Mouse (Mus musculus) heart, postnatal 4 days (tissue): ENCODE data around the gene Sppl3. TPM values are rescaled to one million over a fixed set of nuclear protein-coding genes. Genes with fewer than 3 reads are reported as not detected.
A peak's percentile ranks its signal among the peaks of the same experiment; 100 is the strongest.
"Not testable (repeated sequence)": the region's sequence is repeated elsewhere in the genome, so short reads cannot be mapped to it uniquely, and the experiment has no call there.

Experiments
- DNase-seq: peaks from one replicate; pipeline ENCODE4 v3.0.0; 2021
- total RNA-seq, 2 experiments: library from RNA; stranded (reverse); gene quantifications; 2 replicates each; pipeline ENCODE4 v1.2.3; 2021

The Sppl3 gene
- total RNA-seq, 2 experiments from 2014 or later, result 52.1 to 53.3 TPM

DNA sequence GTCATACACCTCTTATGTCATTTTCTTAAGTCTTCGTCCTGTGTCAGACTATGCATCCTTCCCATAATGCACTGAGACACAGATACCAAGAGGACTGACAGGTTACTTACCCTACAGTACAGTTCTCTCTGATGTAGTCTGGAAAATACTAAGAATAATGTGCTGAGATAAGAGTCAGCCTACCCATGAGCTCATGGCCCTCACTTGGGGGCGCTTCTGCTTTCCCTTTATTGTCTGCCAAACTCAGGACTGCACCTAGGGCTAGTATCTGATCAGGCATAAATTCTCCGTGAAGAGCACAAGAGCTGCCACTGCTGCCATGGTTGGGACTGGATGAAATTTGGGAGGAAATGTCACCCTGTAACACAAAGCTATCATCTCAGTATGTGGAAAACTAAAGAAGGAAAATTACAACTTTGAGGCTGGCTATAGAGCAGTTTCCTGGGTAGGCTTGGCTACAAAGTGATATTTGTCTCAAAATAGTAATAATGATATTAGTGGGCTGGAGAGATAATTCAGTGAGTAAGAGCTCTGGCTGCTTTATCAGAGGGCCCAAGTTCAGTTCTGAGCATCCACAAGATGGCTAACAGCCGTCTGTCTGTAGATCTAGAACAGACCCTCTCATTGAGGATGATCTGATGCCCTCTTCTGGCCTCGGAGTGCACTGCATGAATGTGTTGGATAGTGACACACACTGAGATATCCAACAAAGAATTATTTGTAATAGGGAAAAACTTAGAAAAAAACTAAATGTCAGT is 65.4 kb downstream of the Sppl3 start:
- DNase-seq, result peak; percentile 82

DNA sequence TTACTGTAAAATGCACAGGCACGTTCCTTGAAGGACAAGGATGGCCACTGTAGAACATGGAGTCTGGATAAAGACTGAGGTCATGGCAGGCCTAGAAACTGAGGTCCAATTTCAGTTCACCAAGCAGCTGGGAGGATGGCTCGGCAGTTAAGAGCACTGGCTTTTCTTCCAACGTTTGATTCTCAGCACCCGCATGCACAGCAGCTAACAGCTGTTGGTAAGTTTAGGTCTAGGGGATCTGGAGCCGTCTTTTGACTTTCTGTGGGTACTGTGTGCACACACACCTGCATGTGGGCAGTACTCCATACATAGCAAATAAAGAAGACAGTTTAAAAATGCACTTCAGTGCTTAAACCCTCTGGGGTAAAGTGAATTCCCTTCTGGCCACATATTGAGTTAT is 70.7 kb downstream of the Sppl3 start:
- DNase-seq, result no peak

DNA sequence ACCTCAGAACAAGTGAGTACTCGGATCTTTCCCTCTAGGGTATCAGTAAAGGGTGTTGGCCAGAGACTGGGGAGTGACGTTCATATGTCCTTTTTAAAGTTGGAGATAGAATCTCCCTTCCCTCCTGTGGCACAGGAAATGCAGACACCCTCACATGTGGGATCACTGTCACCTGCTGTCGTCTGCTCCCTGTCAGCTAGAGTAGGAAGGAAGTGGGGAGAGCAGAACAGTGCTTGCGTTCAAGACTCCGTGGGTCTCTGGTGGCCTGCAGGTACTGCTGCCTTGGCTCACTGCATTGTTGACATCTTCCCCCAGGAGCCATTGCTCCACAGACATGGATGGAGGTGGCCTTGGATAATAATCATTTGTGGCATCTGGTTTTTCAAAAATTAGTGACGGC is 72.6 kb downstream of the Sppl3 start:
- DNase-seq, result no peak

DNA sequence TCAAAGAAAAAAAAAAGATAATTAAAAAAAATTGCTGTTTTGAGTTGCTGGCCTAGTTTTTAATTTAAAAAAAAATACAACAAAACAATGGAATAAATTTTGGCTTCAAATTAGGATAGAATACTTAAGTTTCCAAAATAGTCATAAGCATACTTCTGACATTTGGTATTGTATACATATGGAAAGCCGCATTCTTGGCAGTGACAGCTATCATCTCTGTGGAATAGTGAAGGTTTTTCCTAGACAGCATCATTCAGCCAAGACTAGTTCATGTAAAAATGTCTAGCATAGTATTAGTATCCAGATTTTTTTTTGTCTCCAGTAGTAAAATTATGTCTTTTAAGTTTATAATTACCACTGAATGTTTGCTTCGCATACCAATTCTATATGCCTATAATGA is 74.7 kb downstream of the Sppl3 start:
- DNase-seq, result no peak

DNA sequence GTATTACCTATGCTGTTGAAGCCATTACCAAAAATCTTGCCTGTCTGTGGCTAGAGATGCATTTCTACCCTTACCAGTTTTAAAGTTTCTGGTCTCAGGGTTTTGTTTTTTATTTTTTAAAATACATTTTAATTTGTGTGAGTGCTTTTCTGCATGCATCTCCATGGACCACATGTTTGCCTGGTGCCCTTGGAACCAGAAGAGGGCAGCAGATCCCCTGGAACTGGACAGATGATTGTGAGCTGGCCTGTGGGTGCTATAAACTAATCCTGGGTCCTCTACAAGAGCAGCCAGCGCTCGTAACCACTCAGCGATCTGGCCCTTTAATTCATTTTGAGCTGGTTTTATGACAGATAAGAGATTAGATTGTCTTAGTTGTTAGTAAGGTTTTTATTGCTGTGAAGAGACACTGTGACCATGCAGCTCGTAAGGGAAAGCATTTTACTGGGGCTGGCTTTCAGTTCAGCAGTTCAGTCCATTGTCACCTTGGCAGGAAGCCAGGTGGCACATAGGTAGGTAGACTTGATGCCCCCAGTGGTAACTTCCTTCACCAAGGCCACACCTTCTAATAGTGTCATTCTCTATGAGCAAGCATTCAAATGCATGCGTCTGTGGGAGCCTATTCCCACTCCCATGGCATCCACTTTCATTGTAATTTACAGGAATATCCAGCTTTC is 78.8 kb downstream of the Sppl3 start:
- no peak for DNase-seq

DNA sequence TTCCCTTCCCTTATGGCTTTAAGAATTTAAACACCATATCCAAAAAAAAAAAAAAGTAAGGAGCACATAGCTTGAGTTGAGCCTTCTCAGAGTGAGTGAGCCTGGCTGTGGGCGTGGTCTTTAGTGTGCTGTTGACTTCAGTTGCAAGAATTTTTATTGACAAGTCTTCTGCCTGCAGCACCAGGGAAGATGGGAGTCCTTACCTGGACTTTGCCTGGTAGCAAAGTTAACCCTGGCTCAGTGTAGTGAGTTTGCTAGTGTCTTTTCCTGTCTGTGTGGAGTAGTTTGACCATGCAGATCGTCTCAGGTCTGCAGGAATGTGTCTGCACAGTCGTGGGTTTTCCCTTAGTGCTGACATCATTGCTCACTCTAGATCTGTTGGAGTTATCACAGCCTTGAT is 80.1 kb downstream of the Sppl3 start:
- DNase-seq, result no peak

DNA sequence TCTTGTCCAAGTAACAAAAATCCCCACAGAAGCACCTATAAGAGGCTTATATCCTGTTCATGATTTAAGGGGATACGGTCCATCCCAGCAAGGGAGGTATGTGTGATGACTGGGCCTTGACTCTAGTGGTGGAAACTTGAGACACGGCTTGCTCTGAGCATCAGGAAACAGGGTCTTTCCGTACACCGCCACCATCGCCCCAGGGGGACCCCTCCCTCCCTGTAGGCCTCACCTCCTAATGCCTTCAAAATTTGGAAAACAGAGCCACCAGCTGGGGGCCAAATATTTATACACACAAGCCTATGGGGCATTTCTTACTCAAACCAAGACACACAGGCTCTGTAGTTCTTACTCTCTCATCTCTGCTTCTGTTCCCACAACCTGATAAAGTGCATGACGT is 80.8 kb downstream of the Sppl3 start:
- DNase-seq, result no peak

- no peak for DNase-seq
These were observed 87.3 kb downstream of the Sppl3 start, which contains the start of gene Gm10401 for GRCm38 (mm10) chr5:115098195-115098594. Gm10401 (minus strand) TSS chr5:115098295.

DNA sequence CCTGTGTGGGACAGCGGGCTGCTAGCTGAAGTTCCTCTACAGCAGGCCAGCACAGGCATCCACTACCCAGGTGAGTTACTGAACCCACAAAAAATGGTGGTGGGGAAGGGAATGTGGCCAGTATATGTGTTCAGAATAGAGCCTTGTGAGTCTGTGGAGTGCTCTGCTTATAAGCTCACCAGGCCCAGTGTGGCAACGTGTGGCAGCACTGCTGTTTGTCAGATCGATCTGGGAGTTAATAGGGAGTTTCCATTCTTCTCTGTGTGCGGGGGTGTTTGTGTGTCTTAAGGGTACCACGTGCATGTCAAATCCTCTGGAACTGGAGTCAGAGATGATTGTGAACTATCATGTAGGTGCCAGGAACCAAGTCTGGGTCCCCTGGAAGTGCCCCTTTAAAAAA is 88.6 kb downstream of the Sppl3 start:
- DNase-seq, result no peak

GRCm38 (mm10) chr5:115099991-115100390 is 89.1 kb downstream of the Sppl3 start:
- peak; percentile 40 for DNase-seq

DNA sequence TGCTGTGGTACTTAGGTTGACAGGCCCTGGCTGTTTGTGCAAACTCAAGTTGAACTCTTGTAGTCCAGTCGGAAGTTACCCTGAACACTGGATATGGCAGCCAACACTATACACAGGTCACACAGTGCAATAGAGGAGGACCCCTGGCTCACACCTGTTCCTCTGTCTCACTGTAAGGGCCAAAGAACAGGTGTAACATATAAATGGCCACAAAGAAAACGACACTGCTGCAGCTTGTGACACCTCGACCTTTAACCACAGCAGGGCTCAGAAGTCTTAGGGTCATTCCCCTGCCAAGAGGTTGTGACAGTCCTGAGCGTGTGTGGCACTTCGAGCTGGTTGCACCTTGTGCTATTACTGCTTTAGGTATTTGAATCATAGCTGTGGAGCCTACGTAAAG is 89.5 kb downstream of the Sppl3 start:
- DNase-seq, result no peak

DNA sequence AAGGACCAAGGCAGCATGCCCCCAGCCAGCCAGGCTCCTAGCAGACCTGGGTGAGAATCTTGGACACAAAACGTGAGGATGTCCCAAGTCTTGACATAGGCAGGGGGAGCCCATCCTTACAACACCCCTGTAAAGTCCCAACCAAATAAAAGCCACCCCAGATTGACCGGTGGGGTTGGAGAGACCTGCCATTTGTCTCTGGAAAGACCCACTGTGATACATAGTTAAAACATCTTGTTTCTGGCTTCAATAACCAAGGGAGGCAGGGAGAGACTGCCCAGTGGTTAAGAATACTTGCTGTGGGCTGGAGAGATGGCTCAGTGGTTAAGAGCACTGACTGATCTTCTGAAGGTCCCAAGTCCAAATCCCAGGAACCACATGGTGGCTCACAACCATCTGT is 91.3 kb downstream of the Sppl3 start:
- no peak for DNase-seq

DNA sequence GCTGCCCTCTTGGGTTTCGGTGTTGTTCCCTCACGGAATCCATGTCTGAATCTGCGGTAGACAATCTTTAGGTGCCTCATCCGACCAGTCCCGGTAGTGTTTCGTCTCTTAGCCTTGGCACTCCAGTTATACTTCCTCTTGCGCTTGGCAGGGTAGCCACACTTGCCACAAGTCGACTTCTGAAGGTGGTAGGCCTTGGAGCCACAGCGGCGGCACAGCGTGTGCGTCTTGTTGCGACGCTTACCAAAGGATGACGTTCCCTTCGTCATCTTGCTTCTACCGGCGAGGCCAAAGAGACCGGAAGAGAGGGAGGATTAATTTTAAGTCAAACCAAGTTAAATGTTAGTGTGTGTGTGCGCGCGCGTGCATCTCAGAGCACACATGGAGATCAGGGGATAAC is 92.3 kb downstream of the Sppl3 start:
- DNase-seq, result not testable (repeated sequence)

- DNase-seq, result peak; percentile 42
These were observed 100.2 kb downstream of the Sppl3 start for GRCm38 (mm10) chr5:115111156-115111555.

- peak; percentile 3 for DNase-seq
These were observed 102.3 kb downstream of the Sppl3 start for GRCm38 (mm10) chr5:115113244-115113643.

DNA sequence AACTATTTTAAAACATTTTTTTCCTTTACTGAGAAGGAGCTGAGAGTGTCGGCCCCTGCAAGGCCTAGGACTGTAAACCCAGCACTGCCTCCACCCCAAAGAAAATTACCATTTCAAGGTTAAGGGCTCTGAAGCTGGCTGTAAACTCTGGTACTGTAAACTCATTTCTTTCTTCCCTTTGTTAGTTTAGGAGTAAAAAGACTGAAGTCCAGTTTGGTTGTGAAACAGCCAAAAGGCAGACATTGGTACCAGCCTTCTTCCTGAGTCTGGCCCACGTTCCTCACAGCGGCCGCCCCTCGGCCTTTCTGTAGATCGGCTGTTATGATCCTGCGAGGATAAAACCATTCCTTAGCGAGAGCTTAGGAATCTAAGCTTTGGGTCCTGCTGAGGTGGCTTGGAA is 103.6 kb downstream of the Sppl3 start:
- DNase-seq, result no peak

DNA sequence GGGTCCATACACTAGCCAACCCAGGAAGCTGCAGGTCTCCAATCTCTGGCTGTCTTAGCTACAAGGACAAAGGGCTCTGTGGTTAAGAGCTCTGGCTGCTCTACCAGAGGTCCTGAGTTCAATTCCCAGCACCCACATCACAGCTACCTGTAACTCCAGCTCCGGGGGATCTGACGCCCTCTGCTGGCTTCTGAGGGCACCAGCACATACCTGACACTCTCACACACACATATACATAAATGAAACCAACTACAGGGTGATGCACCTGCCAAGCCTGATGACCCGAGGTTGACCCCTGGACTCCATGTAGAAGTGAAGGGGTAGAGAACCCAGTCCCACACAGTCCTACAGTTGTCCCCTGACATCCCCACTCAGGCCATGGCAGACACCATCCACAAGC is 105.5 kb downstream of the Sppl3 start:
- DNase-seq, result peak; percentile 4

- DNase-seq, result peak; percentile 5
These were observed 106.5 kb downstream of the Sppl3 start for GRCm38 (mm10) chr5:115117467-115117866.

GRCm38 (mm10) chr5:115118961-115119570 is 108.1 kb downstream of the Sppl3 start, which contains the start of gene Acads:
Acads (minus strand) TSS chr5:115119346.
- DNase-seq, result peak; percentile 89

GRCm38 (mm10) chr5:115120978-115121377 is 110.0 kb downstream of the Sppl3 start:
- DNase-seq, result peak; percentile 9

DNA sequence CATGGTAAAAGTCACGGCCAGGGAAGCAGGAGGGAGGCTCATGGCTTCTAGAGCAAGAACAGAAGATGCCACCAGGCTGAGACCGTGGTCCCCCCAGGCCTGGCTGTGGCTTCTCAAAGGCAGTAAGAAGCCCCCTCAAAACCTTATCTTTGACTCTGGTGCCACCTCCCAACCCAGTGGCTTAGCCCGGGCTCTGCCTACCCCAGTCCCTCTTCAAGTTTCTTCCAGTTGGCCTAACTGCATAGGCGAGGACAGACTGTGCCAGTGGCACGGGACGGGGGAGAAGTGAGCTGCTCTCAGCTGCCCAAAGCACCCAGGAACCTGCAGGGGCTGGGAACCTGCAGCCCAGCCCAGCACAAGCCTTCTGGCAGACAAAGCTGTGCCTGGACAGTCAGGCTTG is 113.8 kb downstream of the Sppl3 start:
- DNase-seq, result no peak

- peak; percentile 90 for DNase-seq
These were observed 114.4 kb downstream of the Sppl3 start for GRCm38 (mm10) chr5:115125211-115125871.
